Mouse (Mus musculus) cerebellum, postnatal 14 days (tissue): ENCODE measurements at regions not wholly inside any gene's neighbourhood (a gene's known extent, or its start where the extent isn't known, plus 50 kb on each side); places are given as distances from the start of the nearest gene placed in this dataset.

Experiments
- DNase-seq, 2 experiments: peaks; one replicate each; pipeline ENCODE4 v3.0.0; 2021; ENCODE audit warnings: mixed read lengths in 2 of 2

DNA sequence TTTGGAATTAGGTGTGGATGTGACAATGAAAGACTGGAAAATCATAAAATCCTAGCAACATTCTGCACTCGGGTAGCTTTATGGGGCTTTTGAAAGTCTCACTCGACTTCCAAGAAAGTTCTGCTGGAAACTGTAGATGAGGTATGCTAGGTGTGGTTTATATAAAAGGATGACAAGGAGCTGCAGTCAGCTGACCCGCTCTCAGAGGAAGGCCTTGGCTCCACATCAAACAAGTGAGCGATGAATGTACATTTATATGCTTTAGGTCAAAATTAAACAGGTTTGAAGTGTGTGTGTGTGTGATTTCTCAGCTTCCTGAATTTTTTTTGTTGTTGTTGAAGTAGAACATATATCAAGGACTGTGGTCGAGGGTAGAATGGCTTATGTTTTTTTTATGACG, 174.9 kb downstream of the 1500009L16Rik start:
- DNase-seq = no peak

DNA sequence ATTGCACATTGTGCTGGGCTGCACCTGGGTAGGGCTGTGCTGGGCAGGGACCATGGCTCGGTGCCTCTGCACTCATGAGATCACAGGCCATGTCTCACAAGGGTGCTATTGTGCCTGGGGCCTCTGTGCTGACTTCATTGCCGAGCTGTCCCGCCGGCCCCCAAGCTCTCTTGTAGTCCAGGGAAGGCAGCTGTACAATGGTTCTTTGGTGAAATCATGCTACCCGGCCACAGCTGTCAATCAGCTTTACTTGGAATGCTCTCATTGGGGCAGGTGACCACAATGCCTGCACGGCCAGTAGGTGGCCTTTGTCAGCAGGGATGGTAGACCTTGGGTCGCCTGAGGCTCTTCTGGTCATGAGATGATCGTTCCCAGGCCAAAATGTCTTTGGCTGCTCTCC, 184.1 kb downstream of the 1500009L16Rik start:
- peak in 1 of 2 experiments; percentile 13 for DNase-seq

DNA sequence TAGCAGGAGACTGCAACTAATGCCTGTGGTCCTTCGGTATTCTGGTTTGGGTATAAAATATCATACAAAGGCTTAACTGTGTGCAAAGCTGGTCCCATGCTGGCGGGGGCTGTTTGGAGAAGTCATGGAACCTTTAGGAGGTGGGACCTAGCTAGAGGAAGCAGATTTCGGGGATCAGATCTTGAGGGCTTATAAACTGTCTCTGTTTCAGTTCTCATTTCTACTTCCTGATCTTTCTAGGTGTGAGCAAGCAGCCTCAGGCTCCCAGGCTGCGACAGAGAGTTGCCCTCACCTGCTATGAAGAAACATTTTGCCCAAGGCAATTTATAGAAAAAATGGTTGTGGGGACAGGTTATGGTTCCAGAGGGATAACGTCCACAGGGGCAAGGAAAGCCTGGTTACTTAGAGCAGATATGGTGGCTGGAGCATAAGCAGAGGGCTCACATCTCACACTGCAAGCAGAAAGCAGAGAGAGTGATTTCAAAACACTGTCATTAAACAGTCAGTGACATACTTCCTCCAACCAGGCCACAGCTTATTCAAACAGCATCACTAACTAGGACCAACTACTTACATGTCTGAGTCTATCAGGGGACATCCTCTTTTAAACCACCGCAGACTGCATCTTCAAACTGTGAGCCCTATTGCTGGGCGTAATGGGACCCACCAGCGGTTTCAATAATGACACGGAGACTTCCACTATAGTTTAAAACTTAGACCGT, 188.1 kb downstream of the 1500009L16Rik start:
- no peak for DNase-seq

DNA sequence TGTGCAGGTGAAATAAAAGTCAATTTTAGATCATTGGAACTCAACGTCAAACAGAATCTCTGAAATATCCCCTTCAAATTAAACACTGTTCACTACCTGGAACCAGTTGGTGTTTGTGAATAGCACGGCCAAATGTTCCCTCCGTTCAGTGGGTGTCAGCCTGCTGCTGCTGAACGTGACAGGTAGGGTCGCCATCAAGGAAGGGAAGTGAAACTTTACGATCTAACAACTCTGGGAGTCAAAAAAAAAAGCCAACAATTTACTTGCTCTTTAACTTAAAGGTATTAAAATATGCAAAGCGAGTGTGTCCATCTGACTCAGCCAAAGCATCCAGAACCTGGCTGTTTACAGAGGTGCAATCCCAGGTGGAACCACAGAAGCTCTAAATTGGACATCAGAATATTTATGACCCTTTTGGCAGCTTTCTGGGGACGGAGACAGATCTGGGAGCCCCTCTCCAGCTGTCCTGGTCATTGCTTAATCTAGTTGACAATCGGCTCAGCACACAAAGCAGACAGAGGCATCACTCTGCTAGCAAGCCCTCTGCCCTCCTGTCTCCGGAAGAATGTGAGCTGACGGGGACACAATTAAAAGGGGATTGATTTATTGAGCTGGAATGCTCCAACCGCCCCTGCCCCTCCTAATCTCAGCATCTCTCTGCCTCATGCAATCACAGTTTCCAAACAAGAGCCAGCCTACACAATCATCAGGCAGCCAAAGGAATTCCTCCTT, 191.9 kb downstream of the 1500009L16Rik start:
- DNase-seq = no peak

DNA sequence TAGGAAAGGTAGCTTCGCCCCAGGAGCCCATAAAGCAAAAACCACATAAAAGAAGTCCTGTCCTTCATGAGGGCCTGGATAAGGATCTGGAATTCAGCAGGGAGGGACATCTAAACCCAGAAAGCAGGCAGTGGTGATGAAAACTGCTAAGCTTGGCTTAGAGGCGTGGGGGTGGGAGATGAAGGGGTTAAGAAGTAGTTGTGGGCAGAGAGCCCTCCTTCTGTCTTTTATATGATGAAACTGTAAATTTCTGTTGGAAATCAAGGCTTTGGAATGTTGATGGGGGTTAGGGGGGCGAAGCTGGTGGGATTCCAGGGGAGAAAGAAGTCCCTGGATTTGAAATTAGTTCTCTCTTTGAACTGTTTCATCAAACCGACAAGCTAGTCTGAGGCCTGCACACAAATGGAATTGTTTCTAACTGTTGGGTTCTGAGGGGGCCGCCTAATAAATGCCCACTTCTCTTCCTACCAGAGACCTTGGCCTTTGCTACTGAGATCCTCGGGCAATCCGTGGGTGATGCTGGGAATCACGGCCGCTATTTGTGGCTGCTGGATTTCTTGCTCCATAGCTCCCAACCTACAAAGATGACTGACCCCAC, 192.6 kb downstream of the 1500009L16Rik start:
- DNase-seq = no peak

DNA sequence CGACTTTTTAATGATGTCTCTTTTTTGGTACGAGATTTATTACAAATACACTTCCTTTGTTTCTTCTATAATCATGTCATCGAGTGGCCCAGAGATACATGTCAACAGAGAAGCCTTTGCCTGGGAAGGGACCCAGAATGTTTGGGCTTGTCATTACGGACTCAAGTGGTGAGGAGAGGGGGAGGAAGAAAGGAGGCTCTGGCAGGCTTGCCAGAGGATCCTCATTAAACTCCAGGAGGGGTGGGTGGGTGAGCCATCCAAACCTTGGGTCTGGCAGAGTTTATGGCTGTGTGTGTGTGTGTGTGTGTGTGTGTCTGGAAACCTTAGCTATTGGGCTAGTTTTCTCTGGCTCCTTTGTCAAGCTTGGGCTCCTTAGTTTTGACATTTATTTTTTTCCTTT, 204.3 kb downstream of the 1500009L16Rik start:
- DNase-seq = peak; percentile 21 to 40

DNA sequence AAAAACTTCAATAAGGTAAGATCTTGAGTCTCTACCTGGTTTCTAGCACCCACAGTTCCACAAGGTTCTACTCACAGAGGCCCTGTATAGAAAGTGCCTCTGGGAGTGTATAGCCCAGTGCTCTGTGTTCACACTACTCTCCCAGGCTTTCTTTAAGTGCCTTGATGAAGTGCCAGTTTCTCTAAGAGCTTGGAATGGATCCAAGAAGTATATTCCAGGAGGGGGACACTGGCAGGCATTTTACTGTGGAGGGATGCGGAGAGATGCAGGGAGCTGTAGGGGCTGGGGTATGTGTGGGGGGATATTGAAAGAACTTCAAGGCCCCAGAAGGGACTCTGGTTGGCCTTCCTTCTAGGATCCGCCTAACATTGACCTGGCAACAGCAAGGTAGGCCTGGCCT, 204.9 kb downstream of the 1500009L16Rik start:
- DNase-seq = no peak

DNA sequence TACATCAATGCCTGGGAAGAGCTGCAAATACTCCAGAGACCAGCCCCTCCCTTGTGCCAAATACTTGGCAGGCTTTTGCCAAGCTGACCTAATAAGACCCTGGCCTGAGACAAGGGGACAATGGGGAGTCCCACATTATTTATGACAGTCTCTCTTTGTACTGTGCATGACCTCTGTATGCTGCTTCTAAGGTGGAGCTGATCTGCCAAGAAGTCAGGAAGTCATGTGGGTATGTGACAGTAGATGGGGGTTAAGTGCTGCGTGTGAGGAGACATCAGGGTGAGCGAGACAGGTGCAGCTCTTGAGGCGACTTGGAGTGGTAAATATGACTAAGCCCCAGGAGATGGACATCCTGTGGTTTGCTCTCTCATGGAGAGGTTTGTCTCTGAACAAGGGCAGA, 209.1 kb downstream of the 1500009L16Rik start:
- no peak for DNase-seq

DNA sequence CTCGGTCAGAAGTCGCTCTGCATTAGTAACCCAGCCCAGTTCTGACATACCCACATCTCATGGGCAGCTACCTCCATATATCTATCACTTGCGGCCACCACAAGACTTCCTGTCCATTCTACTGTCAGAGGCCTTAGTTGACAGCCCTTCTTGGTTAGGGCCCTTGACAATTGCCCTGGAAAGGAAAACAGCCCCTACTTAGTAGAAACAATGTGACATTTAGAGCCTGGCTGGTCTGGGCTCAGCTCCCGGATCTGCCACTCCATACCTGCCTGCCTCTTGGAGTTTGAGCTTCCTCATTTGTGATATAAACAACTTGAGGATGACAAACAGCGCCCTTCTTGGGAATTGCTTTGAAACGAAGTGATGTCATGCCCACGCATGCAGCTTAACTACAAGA, 210.5 kb downstream of the 1500009L16Rik start:
- DNase-seq = no peak

DNA sequence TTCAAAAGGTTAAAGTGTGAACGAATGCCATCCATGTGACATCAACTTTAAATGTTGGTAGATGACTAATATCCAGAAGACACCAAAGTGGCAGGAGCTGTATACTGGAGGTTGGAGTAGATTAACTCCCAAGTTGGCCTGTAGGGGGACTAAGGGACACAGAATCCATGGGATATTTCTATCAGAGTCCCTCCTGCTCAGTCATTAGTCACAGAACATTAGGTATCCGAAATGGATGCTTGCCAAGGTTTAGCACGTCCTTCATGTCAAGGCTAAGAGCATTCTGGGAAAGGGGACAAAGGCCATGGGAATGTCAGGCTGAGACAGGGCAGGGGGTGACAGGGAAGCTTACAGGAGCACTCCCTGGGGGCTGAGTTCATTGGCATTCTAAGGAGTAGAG, 211.8 kb downstream of the 1500009L16Rik start:
- no peak for DNase-seq

DNA sequence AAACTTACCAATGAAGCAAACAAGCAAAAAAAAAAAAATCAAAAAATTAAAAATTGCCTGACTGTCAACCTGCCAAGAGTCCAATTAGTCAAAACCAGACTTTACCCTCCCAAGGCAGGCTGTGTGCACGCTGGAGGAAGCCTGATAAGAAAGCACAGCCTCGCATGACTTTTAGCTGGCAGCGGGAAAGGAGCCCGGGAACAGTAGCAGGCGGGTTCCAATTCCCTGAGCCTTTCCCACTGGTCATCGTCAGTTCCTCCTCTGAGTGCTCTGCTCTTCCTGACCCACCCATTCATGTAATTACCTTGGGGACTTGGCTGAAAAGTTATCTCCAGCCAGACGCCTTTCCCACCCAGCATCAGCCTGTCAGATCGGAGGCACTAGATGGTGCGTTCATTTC, 214.5 kb downstream of the 1500009L16Rik start:
- DNase-seq = no peak

DNA sequence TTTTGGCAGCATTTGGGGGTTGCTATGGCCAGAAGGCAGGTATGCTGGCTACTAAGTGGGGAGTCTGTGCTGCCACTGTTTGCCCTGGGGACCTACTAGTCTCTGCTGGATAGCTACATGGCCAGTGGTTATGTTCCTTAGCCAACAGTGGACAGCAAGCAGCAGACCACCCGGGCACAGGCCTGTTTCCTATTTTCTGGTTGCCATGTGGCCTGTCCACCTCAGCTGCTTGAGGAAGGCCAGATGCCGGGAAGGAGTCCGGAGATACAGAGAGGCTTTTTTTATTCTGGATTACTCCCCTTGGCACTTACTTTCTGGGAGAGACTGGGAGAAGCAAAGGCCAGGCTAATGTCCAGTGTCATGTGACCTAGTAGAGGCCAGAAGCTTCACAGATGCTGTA, 219.4 kb downstream of the 1500009L16Rik start:
- DNase-seq = no peak

DNA sequence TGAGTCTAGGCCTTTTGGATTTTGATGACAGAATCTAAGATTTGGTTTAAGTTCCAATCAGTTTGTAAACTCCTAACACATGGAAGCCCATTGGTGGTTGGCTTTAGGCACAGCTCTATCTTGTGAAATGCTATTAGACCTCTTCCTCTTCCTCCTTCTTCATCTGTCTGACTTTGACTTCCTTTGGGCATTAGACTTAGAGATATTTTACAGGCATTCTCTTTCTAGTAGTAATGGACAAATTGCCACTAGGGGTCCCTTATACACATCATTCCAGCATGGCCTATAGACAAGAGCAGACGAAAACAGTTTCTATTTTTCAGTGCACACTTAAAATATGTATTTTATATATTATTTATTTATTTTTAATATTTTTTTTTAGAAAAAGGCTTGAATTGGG, 221.5 kb downstream of the 1500009L16Rik start:
- no peak for DNase-seq

DNA sequence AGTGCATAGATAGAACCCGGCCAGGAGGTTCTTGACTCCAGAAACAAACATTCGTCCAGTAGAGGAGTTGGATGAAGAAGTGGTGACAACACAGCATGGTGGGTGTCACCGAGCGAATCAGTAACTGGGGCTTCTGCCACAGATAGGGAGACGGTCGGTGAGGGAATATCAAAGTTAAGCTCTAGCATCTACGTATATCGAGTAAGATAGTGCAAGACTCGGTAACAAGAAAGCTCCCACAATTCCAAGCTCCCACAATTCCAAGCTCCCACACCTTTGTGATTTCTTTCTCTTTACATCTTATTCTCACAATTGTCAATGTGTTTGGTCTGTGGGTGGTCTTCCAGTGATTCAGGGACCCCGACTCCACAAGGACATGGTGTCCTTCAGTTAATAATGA, 222.2 kb downstream of the 1500009L16Rik start:
- DNase-seq = no peak

DNA sequence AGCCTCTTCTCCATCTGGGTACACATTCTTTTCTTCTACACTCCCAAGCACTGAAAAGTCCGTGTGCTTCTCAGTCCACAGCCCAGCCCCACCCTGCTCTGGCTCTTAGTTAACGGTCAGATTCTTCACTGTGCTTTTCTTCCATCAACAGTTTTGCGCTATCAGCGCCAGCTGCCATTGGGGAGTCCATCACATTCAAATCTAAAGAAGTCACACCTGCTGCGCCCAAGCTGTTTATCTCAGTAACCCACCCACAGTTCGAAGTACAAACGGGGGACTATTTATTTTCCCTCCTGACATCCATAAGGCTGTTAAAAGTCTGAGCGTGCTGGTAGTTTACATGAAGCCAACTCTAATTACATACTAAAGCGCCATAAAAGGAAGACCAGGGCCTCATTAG, 222.8 kb downstream of the 1500009L16Rik start:
- DNase-seq = no peak

DNA sequence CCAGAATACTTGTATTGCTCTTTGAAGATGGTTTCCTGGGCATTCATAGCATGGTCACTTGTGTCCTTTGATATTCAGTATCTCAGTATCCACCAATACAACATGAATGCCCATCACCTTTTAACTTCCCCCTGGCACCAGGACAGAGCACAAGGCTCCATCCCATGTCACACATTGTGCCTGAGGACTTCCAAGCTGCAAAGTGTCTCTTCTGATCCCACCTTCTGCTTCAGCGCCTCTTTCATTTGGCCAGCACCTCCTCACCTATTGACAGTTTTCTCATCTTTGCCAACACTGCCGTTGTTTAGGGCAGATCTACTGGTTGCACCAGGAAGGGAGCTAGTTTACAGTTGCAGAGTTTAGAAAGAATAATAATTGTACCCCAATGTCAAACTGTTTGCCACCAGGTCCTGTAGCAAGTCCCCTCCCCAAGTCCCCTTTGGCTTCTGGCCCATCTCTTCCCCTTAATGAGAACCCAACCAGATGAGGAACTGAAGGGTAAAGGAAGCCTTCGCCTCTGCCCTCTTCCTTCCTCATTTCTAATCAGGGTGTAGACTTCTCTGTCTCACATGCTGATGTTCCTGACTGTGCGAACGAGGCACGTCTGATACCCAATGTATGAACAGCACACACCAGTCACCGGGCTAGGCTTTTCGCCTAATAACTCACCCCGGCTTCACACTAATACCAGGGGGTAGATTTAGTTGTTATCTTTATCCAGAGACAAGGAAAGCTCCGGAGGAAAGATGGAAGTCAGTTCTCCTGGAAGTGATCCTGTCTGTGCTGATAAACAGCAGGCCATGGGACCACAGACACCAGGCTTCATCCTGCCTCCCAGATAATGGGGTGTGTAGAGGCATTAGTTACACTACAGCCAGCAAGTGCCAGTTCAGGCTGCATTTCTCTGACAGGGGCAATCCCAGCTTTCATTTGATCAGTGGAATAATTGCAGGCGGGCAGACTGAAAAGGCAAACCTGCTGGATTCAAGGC, 223.8 kb downstream of the 1500009L16Rik start:
- DNase-seq = peak; percentile 29 to 43

DNA sequence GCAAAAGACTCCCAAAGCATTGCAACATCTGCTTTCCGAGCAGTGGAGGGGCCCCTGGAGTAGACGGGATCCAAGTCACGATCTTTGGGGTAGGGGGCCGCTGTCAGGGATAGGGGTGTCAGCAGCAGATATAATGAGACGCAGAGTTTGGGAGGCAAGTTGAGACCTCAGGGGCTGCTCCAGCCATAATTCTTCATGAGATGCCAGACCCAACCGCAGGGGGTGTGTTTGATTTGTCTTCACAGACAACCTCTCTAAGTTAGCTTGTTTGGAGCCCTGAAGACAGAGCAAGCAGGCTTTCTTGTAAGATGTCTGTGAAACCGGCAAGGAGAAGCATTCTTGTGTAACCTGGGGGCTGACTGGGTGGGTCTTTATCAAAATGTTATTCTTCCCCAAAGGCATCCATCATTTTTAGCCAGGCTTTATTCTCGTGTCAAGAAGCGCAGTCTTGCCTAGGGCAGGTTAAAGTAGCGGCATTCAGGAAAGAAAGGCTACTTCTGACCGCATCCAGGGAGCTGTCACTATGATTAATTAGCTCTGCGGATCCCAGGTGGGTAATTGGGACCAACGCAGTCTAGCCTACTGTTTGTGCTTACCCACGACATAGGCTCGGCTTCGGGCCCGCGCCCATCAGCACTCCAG, 234.6 kb downstream of the 1500009L16Rik start:
- DNase-seq = no peak

DNA sequence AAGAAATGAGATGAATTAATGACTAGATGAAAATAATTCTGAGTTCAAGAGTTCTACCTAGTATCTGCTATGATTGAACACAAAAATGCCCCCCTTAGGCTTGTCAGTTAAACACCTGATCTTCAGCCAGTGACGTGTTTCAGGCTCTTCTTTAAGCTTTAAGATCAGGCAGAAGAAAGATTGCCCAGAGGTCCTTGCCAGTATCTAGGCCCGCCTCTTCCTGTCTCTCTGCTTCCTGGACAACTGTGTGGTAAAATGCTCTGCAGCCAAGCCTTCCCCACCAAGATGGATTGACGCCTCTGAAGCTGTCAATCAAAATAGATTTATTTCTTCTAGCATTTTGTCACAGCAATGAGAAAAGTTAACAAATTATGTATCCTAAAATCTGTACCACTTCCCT, 235.7 kb downstream of the 1500009L16Rik start:
- no peak for DNase-seq

DNA sequence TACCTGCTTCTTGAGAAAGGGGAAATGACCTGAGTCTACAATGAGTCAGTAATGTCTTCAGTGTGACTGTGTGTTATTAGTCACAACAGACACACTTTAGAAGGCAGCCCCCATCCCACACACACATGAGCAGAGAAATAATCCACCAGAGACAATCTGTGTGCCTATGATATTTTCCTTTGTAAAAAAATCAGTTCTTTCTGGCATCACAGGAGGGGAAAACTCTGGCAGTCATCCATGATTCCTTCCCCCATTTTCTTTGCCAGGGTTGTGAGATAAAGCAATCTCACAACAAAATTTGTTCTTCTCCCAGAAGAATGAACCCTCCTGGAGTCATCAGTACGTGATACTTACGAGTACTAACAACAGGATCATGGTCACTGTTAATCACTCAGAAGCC, 236.2 kb downstream of the 1500009L16Rik start:
- DNase-seq = no peak

DNA sequence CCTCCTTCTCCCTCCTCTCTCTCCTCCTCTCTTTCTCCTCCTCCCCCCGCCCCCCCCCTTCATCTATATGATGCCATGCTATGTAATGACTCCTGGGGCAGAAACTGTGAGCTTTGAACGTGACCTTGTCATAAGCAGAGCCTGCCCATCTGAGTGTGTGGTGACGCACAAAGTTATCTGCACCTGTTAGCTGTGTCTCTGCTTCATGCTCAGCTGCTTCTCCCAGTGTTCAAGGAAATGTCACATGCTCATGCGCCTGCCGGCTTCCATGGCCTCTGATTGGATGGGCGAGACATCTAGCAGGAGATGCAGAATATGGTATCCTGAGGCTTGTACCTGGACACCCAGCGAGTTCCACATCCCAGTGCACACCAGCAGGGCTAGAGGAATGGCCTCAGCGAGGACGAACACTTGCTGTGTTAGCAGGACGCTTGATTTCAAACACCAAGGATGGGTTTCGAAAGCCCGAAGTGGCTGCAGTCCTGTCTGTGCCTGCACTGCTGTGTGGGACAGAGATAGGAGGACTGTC, 240.6 kb downstream of the 1500009L16Rik start:
- DNase-seq = no peak

DNA sequence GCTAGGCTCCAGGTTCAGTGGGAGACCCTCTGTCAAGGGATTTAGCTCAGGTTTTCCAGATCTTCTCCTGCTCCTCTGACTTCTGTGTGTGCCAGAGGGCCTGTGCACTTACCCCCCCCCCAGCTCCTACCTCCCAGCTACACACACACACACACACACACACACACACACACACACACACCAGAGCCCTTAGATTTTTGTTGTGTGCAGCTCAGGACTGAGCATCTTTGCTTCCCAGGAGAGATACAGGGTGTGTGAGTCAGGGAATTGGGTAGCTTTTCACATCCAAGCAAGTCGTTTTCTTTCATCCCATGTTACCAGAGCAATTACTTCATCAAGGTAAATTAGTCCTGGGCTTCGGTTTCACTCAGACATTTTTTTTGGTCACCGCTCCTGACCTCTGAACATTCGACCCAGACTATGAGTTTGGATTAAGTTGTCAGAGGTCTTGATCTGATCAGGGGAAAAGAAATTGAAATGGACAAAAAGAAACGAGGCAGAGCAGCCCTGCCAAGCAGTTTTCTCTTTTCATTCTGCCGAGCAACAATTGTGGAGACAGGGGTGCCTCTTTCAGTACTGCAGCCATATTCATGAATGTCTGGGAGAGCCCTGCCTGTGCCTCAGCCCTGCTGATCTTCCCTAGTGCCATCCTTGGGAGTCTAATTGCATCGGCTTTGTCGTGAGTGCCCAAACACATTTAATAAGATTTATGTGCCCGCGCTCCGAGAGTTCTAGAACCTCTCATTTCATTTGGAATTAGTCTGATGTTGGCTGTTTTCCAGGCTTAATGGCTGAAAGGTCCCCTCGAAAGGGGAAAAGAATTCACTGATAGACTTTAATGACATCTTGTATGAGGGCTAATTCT, 241.3 kb downstream of the 1500009L16Rik start:
- no peak for DNase-seq
